Mouse (Mus musculus): ENCODE results near the gene Dbx1.

Dbx1 gene

GRCm38 (mm10) chr7:49636491-49637115 is at the start of gene Dbx1:
Gene Dbx1 (minus strand): TSS chr7:49636849.
- DNase-seq = no peak

GRCm38 (mm10) chr7:49678826-49679377 is 42.3 kb upstream of the Dbx1 start:
- no peak for DNase-seq

GRCm38 (mm10) chr7:49678100-49678825 is 41.6 kb upstream of the Dbx1 start:
- DNase-seq = no peak

- DNase-seq = peak; percentile 76
Observed at GRCm38 (mm10) chr7:49677166-49677565, 40.5 kb upstream of the Dbx1 start.

- peak; percentile 81 for DNase-seq
Observed at GRCm38 (mm10) chr7:49676627-49677026, 40.0 kb upstream of the Dbx1 start.

- no peak for DNase-seq
Observed at GRCm38 (mm10) chr7:49668260-49668857, 31.7 kb upstream of the Dbx1 start.

GRCm38 (mm10) chr7:49663575-49663974 is 26.9 kb upstream of the Dbx1 start:
- DNase-seq = peak; percentile 63

- DNase-seq = peak; percentile 79
Observed at GRCm38 (mm10) chr7:49662492-49663026, 25.9 kb upstream of the Dbx1 start.

- peak; percentile 86 for DNase-seq
Observed at GRCm38 (mm10) chr7:49661811-49662491, 25.3 kb upstream of the Dbx1 start.

GRCm38 (mm10) chr7:49640709-49641305 is 4.2 kb upstream of the Dbx1 start:
- no peak for DNase-seq

- DNase-seq = no peak
Observed at GRCm38 (mm10) chr7:49639864-49640708, 3.4 kb upstream of the Dbx1 start.

- DNase-seq = no peak
Observed at GRCm38 (mm10) chr7:49638941-49639776, 2.5 kb upstream of the Dbx1 start.

- no peak for DNase-seq
Observed at GRCm38 (mm10) chr7:49637851-49638663, 1.4 kb upstream of the Dbx1 start.

GRCm38 (mm10) chr7:49637281-49637680 is 632 bp upstream of the Dbx1 start:
- DNase-seq = no peak

GRCm38 (mm10) chr7:49635971-49636370 is 678 bp downstream of the Dbx1 start:
- no peak for DNase-seq

- DNase-seq = no peak
Observed at GRCm38 (mm10) chr7:49635074-49635621, 1.5 kb downstream of the Dbx1 start.

GRCm38 (mm10) chr7:49634291-49635073 is 2.2 kb downstream of the Dbx1 start:
- no peak for DNase-seq

- no peak for DNase-seq
Observed at GRCm38 (mm10) chr7:49633375-49633956, 3.2 kb downstream of the Dbx1 start.

All from heart, adult 11 months (tissue).